Mouse (Mus musculus) liver, embryonic 14 days (tissue): ENCODE data around the gene Ptrh2. TPM values are rescaled to one million over a fixed set of nuclear protein-coding genes. Genes with fewer than 3 reads are reported as not detected.

Source experiments
- polyA plus RNA-seq: library from polyadenylated mRNA; depleted of rRNA; stranded (reverse); fragments of >200 nt; gene quantifications from 2 replicates; pipeline ENCODE4 v1.2.3, GENCODE M21; 2012; rRNA removed

The Ptrh2 gene
- 11.0 and 11.7 TPM in 2 replicates for polyA plus RNA-seq

DNA sequence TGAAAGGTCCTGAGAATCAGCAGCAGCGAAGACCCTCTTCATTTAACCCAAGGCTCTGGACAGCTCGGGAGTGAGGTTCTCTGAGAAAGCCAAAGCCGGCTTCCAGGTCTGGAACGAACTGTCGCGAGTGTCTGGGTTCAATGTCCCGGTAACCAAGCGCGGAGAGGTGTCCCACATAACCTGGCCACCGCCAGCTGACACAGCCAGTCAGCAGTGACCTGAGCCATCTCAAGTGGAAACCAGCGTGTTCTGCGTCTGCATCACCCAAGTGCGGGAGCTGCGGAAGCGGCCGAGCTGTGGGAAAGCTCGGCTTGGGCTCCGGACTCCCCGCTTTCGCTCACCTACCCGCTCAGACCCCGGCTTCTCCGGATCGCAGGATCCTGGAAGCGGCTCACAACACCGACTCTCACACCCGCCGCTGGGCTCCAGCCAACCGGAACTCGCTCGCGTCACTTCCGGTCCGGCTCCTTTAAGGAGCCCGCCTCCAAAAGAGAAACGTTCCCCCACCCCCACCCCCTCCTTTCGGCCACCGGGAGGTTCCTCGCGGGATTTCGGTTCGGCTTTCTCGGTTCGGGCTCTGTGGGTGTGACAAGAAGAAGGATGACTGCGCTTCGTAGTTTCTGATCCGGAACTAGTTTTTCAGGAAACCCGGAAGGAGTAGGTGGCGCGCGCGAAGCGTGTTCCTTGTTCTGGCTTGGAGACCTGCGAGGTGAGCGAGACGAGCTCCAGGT, at the start of gene Ptrh2, which contains the start of gene Vmp1:
Gene Ptrh2 (plus strand): TSS at position 591 of the 731 bp plus-strand sequence.
Gene Vmp1 (minus strand): TSS at position 442 of the 731 bp plus-strand sequence.

Other genes with a start within 250 kb of the Ptrh2 start
- gene Rnft1, start 199.3 kb upstream of the Ptrh2 start, polyA plus RNA-seq: 3.3 and 3.9 TPM in 2 replicates
- gene Rps6kb1, start 139.2 kb upstream of the Ptrh2 start, polyA plus RNA-seq: 10.1 and 10.6 TPM in 2 replicates
- gene Tubd1, start 139.0 kb upstream of the Ptrh2 start, polyA plus RNA-seq: 5.6 and 6.2 TPM in 2 replicates
- 34.7 and 39.8 TPM in 2 replicates for gene Vmp1, start 149 bp upstream of the Ptrh2 start, polyA plus RNA-seq
- gene Cltc, start 73.6 kb downstream of the Ptrh2 start, polyA plus RNA-seq: 65.2 and 80.9 TPM in 2 replicates
- 4.5 and 4.7 TPM in 2 replicates for gene Dhx40, start 123.8 kb downstream of the Ptrh2 start, polyA plus RNA-seq